Mouse (Mus musculus): ENCODE data around the gene Pdss2. TPM values are rescaled to one million over a fixed set of nuclear protein-coding genes. Genes with fewer than 3 reads are reported as not detected.
A peak's percentile ranks its signal among the peaks of the same experiment; 100 is the strongest.

Gene Pdss2
- polyA plus RNA-seq (2014; fragmentation: Nextera tagmentation; extraction: Ambion mirVana) = 12.5 and 17.6 TPM in 2 replicates

GRCm38 (mm10) chr10:43220910-43221625 is at the start of gene Pdss2:
Pdss2 (plus strand) TSS chr10:43221486.
- Histone ChIP-seq H3K27ac (ENCODE audit: low read depth, low read length) (peak within 1 kb of the TSS; percentile 68), H3K4me2 (replicated peaks; ENCODE audit: low read depth, low read length) (peak within 1 kb of the TSS; percentile 66), H3K4me1 (ENCODE audit: control insufficient read depth, insufficient read depth, low read length) (0 out of 2 replicates have a peak, but pooled peaks cover 3% of the 10 kb centered on the region), H3K4me3 (ENCODE audit: low read length) (peak within 1 kb of the TSS; percentile 88), H3K9me3 (ENCODE audit: control insufficient read depth, low read length) (no peaks in the 10 kb centered on the region), H3K9ac (ENCODE audit: low read depth, low read length) (peak within 1 kb of the TSS; percentile 96), H3K27me3 (ENCODE audit: control insufficient read depth, insufficient read depth, low read length) (no peaks in the 10 kb centered on the region), H3K36me3 (ENCODE audit: control insufficient read depth, insufficient read depth, low read length) (no peaks in the 10 kb centered on the region)
- under 1% methylated on average over 44 of the region's 50 CpGs for WGBS
- peak; percentile 99 for ATAC-seq (ENCODE audit: low FRiP score, low TSS enrichment)

DNA sequence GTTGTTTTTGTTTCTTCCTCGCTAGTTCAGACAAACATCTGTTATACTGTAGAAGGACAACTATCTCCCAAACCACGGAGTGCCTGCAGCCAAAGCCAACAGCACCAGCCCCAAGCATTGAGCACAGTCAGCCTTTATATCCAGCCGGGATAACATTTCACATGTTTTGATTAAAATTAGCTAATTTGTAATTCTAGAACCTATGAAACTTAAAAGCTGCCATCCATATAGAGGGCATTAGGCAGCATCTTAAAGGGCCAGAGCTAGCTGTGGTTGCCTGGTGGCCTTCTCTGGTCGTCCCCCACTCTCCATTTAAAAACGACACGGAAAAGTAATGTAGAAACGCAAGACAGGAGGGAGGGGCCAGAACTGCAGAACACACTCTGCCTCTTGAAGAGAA is 49.2 kb upstream of the Pdss2 start:
- ATAC-seq (ENCODE audit: low FRiP score, low TSS enrichment) = no peak
- WGBS = 3% methylated on average over 7 of the region's 7 CpGs
- peak overlapping the region; percentile 94 for H3K4me2 ChIP-seq (replicated peaks; ENCODE audit: low read depth, low read length)
- peaks cover 14% of the 10 kb centered on the region for H3K4me1 ChIP-seq (ENCODE audit: control insufficient read depth, insufficient read depth, low read length)
- H3K36me3 ChIP-seq (ENCODE audit: control insufficient read depth, insufficient read depth, low read length) = no peaks in the 10 kb centered on the region
- H3K4me3 ChIP-seq (ENCODE audit: low read length) = peak overlapping the region; percentile 71
- no peaks in the 10 kb centered on the region for H3K9me3 ChIP-seq (ENCODE audit: control insufficient read depth, low read length)
- H3K9ac ChIP-seq (ENCODE audit: low read depth, low read length) = no peak overlapping the region; the same call in 1 of the 2 replicates
- H3K27me3 ChIP-seq (ENCODE audit: control insufficient read depth, insufficient read depth, low read length) = peaks cover 20% of the 10 kb centered on the region
- no peak overlapping the region for H3K27ac ChIP-seq (ENCODE audit: low read depth, low read length)

- WGBS = 2% methylated on average over 8 of the region's 8 CpGs
- ATAC-seq (ENCODE audit: low FRiP score, low TSS enrichment) = no peak
Observed at GRCm38 (mm10) chr10:43172554-43172953, 48.7 kb upstream of the Pdss2 start.

GRCm38 (mm10) chr10:43173141-43173827 is 48.0 kb upstream of the Pdss2 start:
- Histone ChIP-seq H3K4me2 (replicated peaks; ENCODE audit: low read depth, low read length) (peak overlapping the region; percentile 94), H3K9ac (ENCODE audit: low read depth, low read length) (peak overlapping the region; percentile 78), H3K27me3 (ENCODE audit: control insufficient read depth, insufficient read depth, low read length) (peaks cover 20% of the 10 kb centered on the region), H3K9me3 (ENCODE audit: control insufficient read depth, low read length) (no peaks in the 10 kb centered on the region), H3K27ac (ENCODE audit: low read depth, low read length) (peak overlapping the region; percentile 30; the same call in 1 of the 2 replicates), H3K36me3 (ENCODE audit: control insufficient read depth, insufficient read depth, low read length) (no peaks in the 10 kb centered on the region), H3K4me1 (ENCODE audit: control insufficient read depth, insufficient read depth, low read length) (peaks cover 14% of the 10 kb centered on the region), H3K4me3 (ENCODE audit: low read length) (peak overlapping the region; percentile 71)
- WGBS = under 1% methylated on average over 47 of the region's 53 CpGs
- ATAC-seq (ENCODE audit: low FRiP score, low TSS enrichment) = peak; percentile 41; the same call in 1 of the 2 replicates

More at GRCm38 (mm10) chr10:43172554-43172953, 48.7 kb upstream of the Pdss2 start:
- H3K27ac ChIP-seq (ENCODE audit: low read depth, low read length) = no peak overlapping the region; the same call in 1 of the 2 replicates
- peak overlapping the region; percentile 78; the same call in 1 of the 2 replicates for H3K9ac ChIP-seq (ENCODE audit: low read depth, low read length)
- H3K27me3 ChIP-seq (ENCODE audit: control insufficient read depth, insufficient read depth, low read length) = peaks cover 20% of the 10 kb centered on the region
- H3K9me3 ChIP-seq (ENCODE audit: control insufficient read depth, low read length) = no peaks in the 10 kb centered on the region
- H3K4me3 ChIP-seq (ENCODE audit: low read length) = peak overlapping the region; percentile 71
- peaks cover 14% of the 10 kb centered on the region for H3K4me1 ChIP-seq (ENCODE audit: control insufficient read depth, insufficient read depth, low read length)
- peak overlapping the region; percentile 94 for H3K4me2 ChIP-seq (replicated peaks; ENCODE audit: low read depth, low read length)
- no peaks in the 10 kb centered on the region for H3K36me3 ChIP-seq (ENCODE audit: control insufficient read depth, insufficient read depth, low read length)

DNA sequence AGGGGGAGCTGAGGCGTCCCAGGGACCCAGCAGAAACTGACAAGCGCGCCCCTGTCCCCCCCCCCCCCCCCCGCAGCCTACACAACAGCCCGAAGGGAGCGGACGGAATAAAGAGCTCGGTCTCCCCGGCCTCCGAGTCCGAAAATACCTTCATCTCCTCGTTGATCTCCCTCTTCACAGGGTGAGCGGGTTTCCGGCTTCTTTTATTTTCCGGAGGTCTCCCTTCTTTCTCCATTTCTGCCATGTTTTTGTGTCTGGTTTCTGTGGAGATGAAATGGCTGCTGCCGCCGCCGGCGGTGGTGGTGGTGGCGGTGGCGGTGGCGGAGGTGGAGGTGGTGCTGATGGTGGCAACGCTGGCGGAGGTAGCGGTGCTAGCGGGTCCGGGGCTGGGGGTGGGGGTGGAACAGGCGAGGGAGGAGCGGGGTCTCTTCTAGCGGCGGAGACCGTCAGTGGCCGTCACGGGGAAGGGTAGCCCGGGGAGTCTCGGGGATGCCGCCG is 47.4 kb upstream of the Pdss2 start:
- H3K4me1 ChIP-seq (ENCODE audit: control insufficient read depth, insufficient read depth, low read length) = peaks cover 14% of the 10 kb centered on the region
- no peaks in the 10 kb centered on the region for H3K36me3 ChIP-seq (ENCODE audit: control insufficient read depth, insufficient read depth, low read length)
- no peak overlapping the region; the same call in 1 of the 2 replicates for H3K27ac ChIP-seq (ENCODE audit: low read depth, low read length)
- H3K27me3 ChIP-seq (ENCODE audit: control insufficient read depth, insufficient read depth, low read length) = peaks cover 20% of the 10 kb centered on the region
- peak overlapping the region; percentile 78 for H3K9ac ChIP-seq (ENCODE audit: low read depth, low read length)
- no peak for ATAC-seq (ENCODE audit: low FRiP score, low TSS enrichment)
- WGBS = 0% methylated on average over 36 of the region's 38 CpGs
- peak overlapping the region; percentile 94 for H3K4me2 ChIP-seq (replicated peaks; ENCODE audit: low read depth, low read length)
- H3K4me3 ChIP-seq (ENCODE audit: low read length) = peak overlapping the region; percentile 71
- no peaks in the 10 kb centered on the region for H3K9me3 ChIP-seq (ENCODE audit: control insufficient read depth, low read length)

DNA sequence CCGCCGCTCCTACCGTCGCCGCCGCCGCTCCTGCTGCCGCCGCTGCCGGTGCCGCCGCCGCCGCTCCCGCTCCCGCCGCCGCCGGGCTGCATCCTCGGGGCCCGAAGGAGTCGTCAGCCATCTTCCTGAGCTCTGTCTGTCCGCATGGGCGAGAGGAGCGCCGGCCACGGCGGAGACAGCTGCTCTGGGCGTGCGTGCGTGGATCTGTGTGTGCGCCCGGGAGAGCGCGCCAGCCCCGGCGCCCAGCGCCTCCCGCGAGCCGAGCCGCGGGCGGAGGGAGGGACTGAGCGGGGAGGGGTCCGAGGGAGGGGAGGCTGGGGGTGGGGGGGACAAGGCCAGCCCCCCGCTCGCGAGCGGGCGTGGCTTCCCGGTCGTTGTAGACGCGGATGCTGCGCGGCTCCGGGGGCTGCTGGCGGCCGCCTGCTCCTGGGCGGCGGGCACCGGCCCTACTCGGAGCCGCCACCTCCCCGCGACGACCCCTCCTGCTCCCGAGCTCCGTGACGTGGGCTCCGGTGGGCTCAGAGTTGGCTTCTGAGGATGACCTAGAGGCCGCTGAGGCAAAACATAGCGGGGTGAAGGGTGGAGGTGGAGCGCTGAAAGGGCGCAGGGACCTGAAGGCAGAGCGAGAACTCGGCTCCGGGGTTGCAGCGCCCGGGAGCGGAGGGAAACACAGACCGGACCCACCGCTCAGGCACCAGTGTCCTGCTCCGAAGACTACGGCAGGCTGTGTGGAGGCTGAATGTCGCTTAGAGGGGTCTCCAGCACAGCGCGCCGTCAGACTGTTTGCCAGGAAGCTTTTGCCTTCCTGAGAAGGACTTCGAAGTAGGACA is 46.7 kb upstream of the Pdss2 start, which contains the start of the genes Sobp and 9030612E09Rik:
TSS of gene Sobp (minus strand) at position 205 of the 830 bp plus-strand sequence.
TSS of gene 9030612E09Rik (plus strand) at position 379 of the 830 bp plus-strand sequence.
- Histone ChIP-seq H3K4me2 (replicated peaks; ENCODE audit: low read depth, low read length) (peak within 1 kb of the TSS; percentile 94), H3K4me3 (ENCODE audit: low read length) (peak within 1 kb of the TSS; percentile 71), H3K36me3 (ENCODE audit: control insufficient read depth, insufficient read depth, low read length) (no peaks in the 10 kb centered on the region), H3K4me1 (ENCODE audit: control insufficient read depth, insufficient read depth, low read length) (peaks cover 14% of the 10 kb centered on the region), H3K27ac (ENCODE audit: low read depth, low read length) (peak within 1 kb of the TSS; percentile 51), H3K9ac (ENCODE audit: low read depth, low read length) (peak within 1 kb of the TSS; percentile 78), H3K27me3 (ENCODE audit: control insufficient read depth, insufficient read depth, low read length) (peaks cover 20% of the 10 kb centered on the region), H3K9me3 (ENCODE audit: control insufficient read depth, low read length) (no peaks in the 10 kb centered on the region)
- 1% methylated on average over 67 of the region's 91 CpGs for WGBS
- ATAC-seq (ENCODE audit: low FRiP score, low TSS enrichment) = peak; percentile 78

GRCm38 (mm10) chr10:43175156-43175601 is 46.1 kb upstream of the Pdss2 start:
- Histone ChIP-seq H3K4me1 (ENCODE audit: control insufficient read depth, insufficient read depth, low read length) (peaks cover 14% of the 10 kb centered on the region), H3K36me3 (ENCODE audit: control insufficient read depth, insufficient read depth, low read length) (no peaks in the 10 kb centered on the region), H3K9me3 (ENCODE audit: control insufficient read depth, low read length) (no peaks in the 10 kb centered on the region), H3K27ac (ENCODE audit: low read depth, low read length) (peak overlapping the region; percentile 51), H3K4me2 (replicated peaks; ENCODE audit: low read depth, low read length) (peak overlapping the region; percentile 94), H3K4me3 (ENCODE audit: low read length) (peak overlapping the region; percentile 71), H3K27me3 (ENCODE audit: control insufficient read depth, insufficient read depth, low read length) (peaks cover 20% of the 10 kb centered on the region), H3K9ac (ENCODE audit: low read depth, low read length) (peak overlapping the region; percentile 78)
- peak; percentile 40; the same call in 1 of the 2 replicates for ATAC-seq (ENCODE audit: low FRiP score, low TSS enrichment)
- WGBS = under 1% methylated on average over 18 of the region's 18 CpGs

- no peak overlapping the region for H3K27ac ChIP-seq (ENCODE audit: low read depth, low read length)
- no peaks in the 10 kb centered on the region for H3K36me3 ChIP-seq (ENCODE audit: control insufficient read depth, insufficient read depth, low read length)
- H3K27me3 ChIP-seq (ENCODE audit: control insufficient read depth, insufficient read depth, low read length) = peaks cover 6% of the 10 kb centered on the region; the same call in 1 of the 2 replicates
- WGBS = 51% methylated on average over 5 of the region's 5 CpGs
- no peaks in the 10 kb centered on the region; the same call in 1 of the 2 replicates for H3K4me1 ChIP-seq (ENCODE audit: control insufficient read depth, insufficient read depth, low read length)
- H3K9me3 ChIP-seq (ENCODE audit: control insufficient read depth, low read length) = no peaks in the 10 kb centered on the region
- no peak for ATAC-seq (ENCODE audit: low FRiP score, low TSS enrichment)
- no peak overlapping the region for H3K4me2 ChIP-seq (replicated peaks; ENCODE audit: low read depth, low read length)
- H3K9ac ChIP-seq (ENCODE audit: low read depth, low read length) = no peak overlapping the region
- H3K4me3 ChIP-seq (ENCODE audit: low read length) = no peak overlapping the region
Observed at GRCm38 (mm10) chr10:43180313-43180912, 40.9 kb upstream of the Pdss2 start.
